Mouse (Mus musculus) stomach, postnatal 0 days (tissue): ENCODE measurements around the gene Syt3.

Experiments
- CTCF ChIP-seq: IDR thresholded peaks from 2 replicates; pipeline ENCODE4 v1.5.1; 2016; ENCODE audit warnings: antibody characterized with exemption, low read depth, mild to moderate bottlenecking, moderate library complexity
- EP300 ChIP-seq: optimal IDR thresholded peaks from 2 replicates; pipeline ENCODE3; 2016; ENCODE audit warnings: antibody characterized with exemption

DNA sequence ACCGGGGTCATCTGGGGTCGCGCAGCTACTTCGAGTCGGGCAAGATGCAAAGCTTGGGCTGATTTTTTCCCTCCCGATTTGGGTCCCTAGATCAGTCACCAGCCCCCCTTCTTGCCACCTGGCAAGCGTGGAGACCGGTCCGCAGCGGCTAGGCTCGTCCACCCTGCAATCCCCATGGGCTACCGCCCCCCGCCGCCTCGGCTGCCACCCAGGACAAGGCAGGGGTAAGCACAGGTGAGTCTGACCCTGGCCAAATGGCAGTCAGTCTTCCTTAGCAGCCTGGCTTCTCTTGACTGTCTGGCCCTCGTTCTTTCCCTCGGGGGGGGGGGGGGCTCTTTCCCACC is 786 bp downstream of the Syt3 start:
- TF ChIP-seq CTCF (no peak), EP300 (no peak)
